Mouse (Mus musculus): ENCODE measurements around the gene Ndufab1. TPM values are rescaled to one million over a fixed set of nuclear protein-coding genes. Genes with fewer than 3 reads are reported as not detected.

Gene Ndufab1
- total and polyA plus RNA-seq, 3 experiments: 119 to 452 (median 172) TPM

- Histone ChIP-seq H3K4me1 (ENCODE audit: control insufficient read depth in 1 of 2, insufficient read depth in 2 of 2, low read length in 2 of 2) (peaks cover 12 to 18% of the 10 kb centered on the region in 2 experiments), H3K79me2 (ENCODE audit: control insufficient read depth, insufficient read depth, low read length, poor library complexity) (no peaks in the 10 kb centered on the region), H3K9ac (ENCODE audit: control insufficient read depth, low read depth, low read length, poor library complexity, severe bottlenecking) (no peak overlapping the region), H3K4me3 (ENCODE audit: control insufficient read depth in 1 of 2, insufficient read depth in 1 of 2, low read depth in 2 of 2, low read length in 2 of 2) (no peak overlapping the region), H3K36me3 (ENCODE audit: control insufficient read depth in 1 of 2, insufficient read depth in 2 of 2, low read length in 2 of 2) (peaks cover 0 to 18% of the 10 kb centered on the region in 2 experiments; a peak in 3 of 4 replicates), H3K27ac (ENCODE audit: control insufficient read depth, low read depth, low read length) (no peak overlapping the region), H3K27me3 (ENCODE audit: control insufficient read depth in 1 of 2, insufficient read depth in 2 of 2, low read length in 2 of 2) (no peaks in the 10 kb centered on the region), H3K9me3 (replicated peaks; ENCODE audit: insufficient read depth, low read length) (no peaks in the 10 kb centered on the region)
- no peak for DNase-seq (ENCODE audit: low read depth, low spot score)
- TF ChIP-seq TBP (IDR thresholded peaks at IDR 0.05; ENCODE audit: low read depth, low read length) (no peak), CHD1 (IDR thresholded peaks at IDR 0.05; ENCODE audit: low read depth, low read length) (no peak), TCF12 (IDR thresholded peaks at IDR 0.05; ENCODE audit: low read depth, low read length) (no peak), RAD21 (IDR thresholded peaks at IDR 0.05; ENCODE audit: low read depth, low read length) (no peak), ZC3H11A (IDR thresholded peaks at IDR 0.05; ENCODE audit: low read depth, low read length) (no peak), USF1 (IDR thresholded peaks at IDR 0.05; ENCODE audit: low read depth, low read length) (no peak), GABPA (IDR thresholded peaks at IDR 0.05; ENCODE audit: low read depth, low read length) (no peak), CTCF (IDR thresholded peaks at IDR 0.05 in 2 of 3, conservative IDR thresholded peaks at IDR 0.05 in 1 of 3; ENCODE audit: control insufficient read depth in 1 of 3, insufficient read depth in 1 of 3, low read depth in 2 of 3, low read length in 3 of 3, poor library complexity in 1 of 3, severe bottlenecking in 1 of 3) (no peak), SMC3 (IDR thresholded peaks at IDR 0.05; ENCODE audit: low read depth, low read length) (no peak), JUND (IDR thresholded peaks at IDR 0.05; ENCODE audit: low read depth, low read length) (no peak), NRF1 (IDR thresholded peaks at IDR 0.05; ENCODE audit: insufficient read depth, low read depth, low read length, poor library complexity, severe bottlenecking) (no peak), GATA1 (IDR thresholded peaks at IDR 0.05; ENCODE audit: low read depth, low read length) (no peak), USF2 (IDR thresholded peaks at IDR 0.05; ENCODE audit: borderline replicate concordance in 1 of 2, insufficient read depth in 1 of 2, low read depth in 1 of 2, low read length in 2 of 2) (no peak), ETS1 (IDR thresholded peaks at IDR 0.05; ENCODE audit: low read depth, low read length) (no peak), CHD2 (IDR thresholded peaks at IDR 0.05; ENCODE audit: low read length) (no peak), TAL1 (IDR thresholded peaks at IDR 0.05; ENCODE audit: low read length) (no peak), POLR2AphosphoS5 (IDR thresholded peaks at IDR 0.05; ENCODE audit: borderline replicate concordance, low read depth, low read length) (no peak), ZMIZ1 (IDR thresholded peaks at IDR 0.05; ENCODE audit: low read depth, low read length) (no peak)
Observed at GRCm38 (mm10) chr7:122050834-122051233, 50.9 kb downstream of the Ndufab1 start.

- Histone ChIP-seq H3K27me3 (ENCODE audit: control insufficient read depth in 1 of 2, insufficient read depth in 2 of 2, low read length in 2 of 2) (no peaks in the 10 kb centered on the region), H3K9ac (ENCODE audit: control insufficient read depth, low read depth, low read length, poor library complexity, severe bottlenecking) (no peak overlapping the region), H3K79me2 (ENCODE audit: control insufficient read depth, insufficient read depth, low read length, poor library complexity) (no peaks in the 10 kb centered on the region), H3K4me3 (ENCODE audit: control insufficient read depth in 1 of 2, insufficient read depth in 1 of 2, low read depth in 2 of 2, low read length in 2 of 2) (no peak overlapping the region), H3K4me1 (ENCODE audit: control insufficient read depth in 1 of 2, insufficient read depth in 2 of 2, low read length in 2 of 2) (peaks cover 12 to 24% of the 10 kb centered on the region in 2 experiments), H3K9me3 (replicated peaks; ENCODE audit: insufficient read depth, low read length) (no peaks in the 10 kb centered on the region), H3K27ac (ENCODE audit: control insufficient read depth, low read depth, low read length) (no peak overlapping the region), H3K36me3 (ENCODE audit: control insufficient read depth in 1 of 2, insufficient read depth in 2 of 2, low read length in 2 of 2) (peaks cover 0 to 24% of the 10 kb centered on the region in 2 experiments; a peak in 2 of 4 replicates)
- no peak for DNase-seq (ENCODE audit: low read depth, low spot score)
- TF ChIP-seq MAZ (IDR thresholded peaks at IDR 0.05; ENCODE audit: low read depth, low read length) (no peak), NRF1 (IDR thresholded peaks at IDR 0.05; ENCODE audit: insufficient read depth, low read depth, low read length, poor library complexity, severe bottlenecking) (no peak), POLR2AphosphoS5 (IDR thresholded peaks at IDR 0.05; ENCODE audit: borderline replicate concordance, low read depth, low read length) (no peak), BHLHE40 (IDR thresholded peaks at IDR 0.05; ENCODE audit: borderline replicate concordance, low read depth, low read length) (no peak), UBTF (IDR thresholded peaks at IDR 0.05; ENCODE audit: borderline replicate concordance, insufficient read depth, low read depth, low read length) (no peak), MEF2A (IDR thresholded peaks at IDR 0.05; ENCODE audit: extremely low read depth, insufficient replicate concordance, low read depth, low read length, poor library complexity, severe bottlenecking) (no peak), MAFK (IDR thresholded peaks at IDR 0.05; ENCODE audit: borderline replicate concordance, low read depth, low read length) (no peak), USF1 (IDR thresholded peaks at IDR 0.05; ENCODE audit: low read depth, low read length) (no peak), EP300 (IDR thresholded peaks at IDR 0.05; ENCODE audit: low read depth in 1 of 2, low read length in 2 of 2) (no peak), MYC (IDR thresholded peaks at IDR 0.05; ENCODE audit: low read depth, low read length) (no peak), ETS1 (IDR thresholded peaks at IDR 0.05; ENCODE audit: low read depth, low read length) (no peak), TAL1 (IDR thresholded peaks at IDR 0.05; ENCODE audit: low read length) (no peak)
Observed at GRCm38 (mm10) chr7:122048191-122048590, 53.5 kb downstream of the Ndufab1 start.
